Mouse (Mus musculus) liver, embryonic 14.5 days (tissue): Measurements from ENCODE around the gene Wfdc21.

Experiments used
- CTCF ChIP-seq: IDR thresholded peaks from 2 replicates; pipeline ENCODE4 v1.5.1; 2016; ENCODE audit warnings: antibody characterized with exemption, low read depth, control low read depth
- EP300 ChIP-seq: IDR thresholded peaks from 2 replicates; pipeline ENCODE4 v1.6.1; 2016; ENCODE audit warnings: antibody characterized with exemption, low read depth

- TF ChIP-seq CTCF, result no peak
- no peak for TF ChIP-seq EP300
These were observed 43.0 kb upstream of the Wfdc21 start, which contains the start of gene Wfdc17 for GRCm38 (mm10) chr11:83703705-83704104.
